Mouse (Mus musculus): ENCODE results near the gene Tomm22. TPM values are rescaled to one million over a fixed set of nuclear protein-coding genes. Genes with fewer than 3 reads are reported as not detected.
A peak's percentile ranks its signal among the peaks of the same experiment; 100 is the strongest.

Gene Tomm22
- 250 and 258 TPM in 2 replicates for polyA plus RNA-seq (2016; fragmentation: Nextera tagmentation; extraction: Ambion mirVana)

DNA sequence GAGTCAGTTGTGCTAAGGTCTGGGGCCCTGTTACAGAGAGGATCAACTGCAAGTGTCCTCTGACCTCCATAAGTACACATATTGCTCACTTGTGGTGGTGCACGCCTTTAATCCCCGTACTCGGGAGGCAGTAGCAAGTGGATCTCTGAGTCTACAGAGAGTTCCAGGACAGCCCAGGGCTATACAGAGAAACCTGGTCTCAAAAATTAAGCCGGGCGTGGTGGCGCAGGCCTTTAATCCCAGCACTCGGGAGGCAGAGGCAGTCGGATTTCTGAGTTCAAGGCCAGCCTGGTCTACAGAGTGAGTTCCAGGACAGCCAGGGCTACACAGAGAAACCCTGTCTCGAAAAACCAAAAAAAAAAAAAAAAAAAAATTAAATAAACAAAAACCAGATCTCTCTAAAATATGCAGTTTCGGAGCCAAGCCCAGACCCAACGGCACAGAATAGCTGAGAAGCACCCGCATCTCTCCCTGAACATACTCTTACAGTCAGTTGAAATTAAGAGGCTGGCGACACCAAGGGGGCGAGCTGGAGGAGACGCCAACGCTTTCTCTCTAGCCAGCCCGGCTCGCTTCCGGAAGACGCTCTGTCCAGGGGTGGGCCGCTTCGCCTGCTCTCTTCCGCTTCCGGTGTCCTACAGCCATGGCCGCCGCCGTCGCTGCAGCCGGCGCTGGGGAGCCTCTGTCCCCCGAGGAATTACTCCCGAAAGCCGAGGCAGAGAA, at the start of gene Tomm22:
Gene Tomm22 (plus strand): TSS at position 613 of the 723 bp plus-strand sequence.
- H3K27me3 ChIP-seq (replicated peaks; ENCODE audit: low read depth, poor library complexity, severe bottlenecking): no peaks in the 10 kb centered on the region
- 20% methylated on average over 33 of the region's 33 CpGs for WGBS
- peak within 1 kb of the TSS; percentile 89 for H3K27ac ChIP-seq (replicated peaks)
- peak; percentile 93 for DNase-seq (ENCODE audit: low spot score)
- no peaks in the 10 kb centered on the region for H3K9me3 ChIP-seq
- peaks cover 6% of the 10 kb centered on the region for H3K4me1 ChIP-seq
- H3K36me3 ChIP-seq (replicated peaks): peaks cover 66% of the 10 kb centered on the region
- H3K4me3 ChIP-seq: peak within 1 kb of the TSS; percentile 90

DNA sequence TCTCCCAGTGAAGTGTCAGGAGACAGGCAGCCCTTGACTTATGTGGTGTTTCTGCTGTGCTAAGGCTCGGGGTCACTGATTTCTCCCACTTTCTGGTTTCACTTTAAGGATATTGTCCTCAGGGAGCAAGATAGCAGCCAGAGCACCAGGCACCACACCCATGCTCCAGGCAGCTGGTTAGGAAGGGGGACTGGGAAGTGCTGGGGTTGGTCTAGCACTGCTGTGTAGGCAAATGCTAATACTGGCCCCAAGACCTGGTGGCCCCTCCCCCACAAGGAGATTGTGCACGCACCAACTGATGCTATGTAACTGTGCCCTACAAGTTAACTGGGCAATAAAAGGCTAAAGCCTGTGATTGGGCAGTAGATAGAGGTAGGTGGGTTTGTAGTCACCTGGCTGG, 40.2 kb upstream of the Tomm22 start:
- Histone ChIP-seq H3K27ac (replicated peaks) (no peak overlapping the region), H3K4me1 (no peaks in the 10 kb centered on the region), H3K27me3 (replicated peaks; ENCODE audit: low read depth, poor library complexity, severe bottlenecking) (no peaks in the 10 kb centered on the region), H3K36me3 (replicated peaks) (peaks cover 79% of the 10 kb centered on the region), H3K4me3 (no peak overlapping the region), H3K9me3 (peaks cover 6% of the 10 kb centered on the region; the same call in 1 of the 2 replicates)
- WGBS: 74% methylated on average over 2 of the region's 2 CpGs
- DNase-seq (ENCODE audit: low spot score): no peak

DNA sequence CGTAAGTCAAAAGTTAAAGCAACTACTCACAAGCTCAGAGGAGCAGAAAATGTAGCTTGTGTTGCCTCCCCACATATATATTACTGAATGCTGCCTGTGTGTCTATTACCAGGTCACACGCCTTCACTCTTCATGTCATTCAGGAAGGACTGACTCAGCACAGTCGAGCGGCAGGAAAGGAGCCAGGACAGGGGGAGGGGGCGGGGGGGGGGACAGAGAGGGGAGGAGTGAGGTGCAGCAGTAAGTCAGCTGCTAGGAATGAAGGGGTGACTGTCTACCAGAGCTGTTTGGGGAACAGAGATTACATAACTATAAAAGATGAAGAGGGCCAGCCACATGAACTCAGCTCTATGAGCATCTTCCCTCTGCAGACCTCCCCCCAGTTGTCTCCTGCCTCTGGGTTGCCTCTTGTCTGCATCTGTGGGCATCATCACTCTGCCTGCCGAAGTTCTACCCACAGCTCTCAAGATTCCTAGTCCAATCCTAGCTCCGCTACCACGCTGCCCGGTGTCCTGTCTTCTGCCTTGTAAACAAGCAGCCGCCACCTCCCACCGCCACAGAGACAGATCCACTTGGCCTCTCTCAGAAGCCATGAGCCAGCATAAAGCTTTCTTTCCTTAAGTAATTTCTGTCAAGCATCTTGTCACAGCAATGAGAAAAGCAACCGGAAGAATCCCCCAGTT, 29.4 kb upstream of the Tomm22 start:
- no peak overlapping the region for H3K4me3 ChIP-seq
- H3K27ac ChIP-seq (replicated peaks): no peak overlapping the region
- H3K4me1 ChIP-seq: no peaks in the 10 kb centered on the region
- DNase-seq (ENCODE audit: low spot score): no peak
- H3K27me3 ChIP-seq (replicated peaks; ENCODE audit: low read depth, poor library complexity, severe bottlenecking): no peaks in the 10 kb centered on the region
- H3K36me3 ChIP-seq (replicated peaks): peaks cover 49% of the 10 kb centered on the region
- H3K9me3 ChIP-seq: no peaks in the 10 kb centered on the region
- 78% methylated on average over 12 of the region's 12 CpGs for WGBS

DNA sequence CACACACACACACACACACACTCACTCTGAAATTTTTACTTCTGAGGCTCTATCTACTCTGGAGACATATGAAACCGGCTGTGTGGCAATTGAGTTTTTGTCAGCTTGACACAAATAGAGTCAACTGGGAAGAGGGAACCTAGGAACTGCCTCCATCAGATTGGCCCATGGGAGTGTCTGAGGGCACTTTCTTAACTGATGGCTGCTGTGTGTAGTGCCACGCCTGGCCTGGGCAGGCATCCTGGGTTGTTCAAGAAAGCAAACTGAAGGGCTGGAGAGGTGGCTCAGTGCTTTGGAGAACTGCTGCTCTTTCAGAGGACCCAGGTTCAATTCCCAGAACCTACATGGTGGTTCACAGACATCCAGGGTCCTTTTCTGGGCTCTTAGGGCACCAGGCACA, 25.2 kb upstream of the Tomm22 start:
- Histone ChIP-seq H3K27ac (replicated peaks) (no peak overlapping the region), H3K4me3 (no peak overlapping the region), H3K36me3 (replicated peaks) (peaks cover 46% of the 10 kb centered on the region), H3K9me3 (no peaks in the 10 kb centered on the region), H3K27me3 (replicated peaks; ENCODE audit: low read depth, poor library complexity, severe bottlenecking) (no peaks in the 10 kb centered on the region), H3K4me1 (no peaks in the 10 kb centered on the region)
- no peak for DNase-seq (ENCODE audit: low spot score)
- WGBS: 82% methylated on average over 2 of the region's 2 CpGs

DNA sequence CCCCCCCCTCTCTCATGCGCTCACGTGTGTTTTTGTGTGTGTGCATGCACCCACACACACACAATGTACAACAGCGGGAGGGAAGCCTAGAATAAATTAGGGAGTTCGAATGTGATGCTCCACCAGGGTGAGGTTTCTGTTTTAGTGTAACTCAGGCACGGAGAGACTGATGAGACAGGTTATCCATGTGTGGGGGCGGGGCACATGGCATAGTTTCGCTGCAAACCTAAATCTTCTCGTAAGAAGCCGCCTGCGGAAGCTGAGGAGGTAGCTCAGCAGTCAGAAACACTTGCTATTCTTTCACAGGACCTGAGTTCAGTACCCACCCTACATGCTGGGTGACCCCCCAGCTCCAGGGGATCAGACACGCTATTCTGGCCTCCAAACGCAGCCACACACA, 22.5 kb upstream of the Tomm22 start:
- no peaks in the 10 kb centered on the region for H3K4me1 ChIP-seq
- no peaks in the 10 kb centered on the region for H3K27me3 ChIP-seq (replicated peaks; ENCODE audit: low read depth, poor library complexity, severe bottlenecking)
- peaks cover 31% of the 10 kb centered on the region for H3K36me3 ChIP-seq (replicated peaks)
- H3K4me3 ChIP-seq: no peak overlapping the region
- no peak for DNase-seq (ENCODE audit: low spot score)
- no peaks in the 10 kb centered on the region; the same call in 1 of the 2 replicates for H3K9me3 ChIP-seq
- 88% methylated on average over 12 of the region's 12 CpGs for WGBS
- H3K27ac ChIP-seq (replicated peaks): no peak overlapping the region

DNA sequence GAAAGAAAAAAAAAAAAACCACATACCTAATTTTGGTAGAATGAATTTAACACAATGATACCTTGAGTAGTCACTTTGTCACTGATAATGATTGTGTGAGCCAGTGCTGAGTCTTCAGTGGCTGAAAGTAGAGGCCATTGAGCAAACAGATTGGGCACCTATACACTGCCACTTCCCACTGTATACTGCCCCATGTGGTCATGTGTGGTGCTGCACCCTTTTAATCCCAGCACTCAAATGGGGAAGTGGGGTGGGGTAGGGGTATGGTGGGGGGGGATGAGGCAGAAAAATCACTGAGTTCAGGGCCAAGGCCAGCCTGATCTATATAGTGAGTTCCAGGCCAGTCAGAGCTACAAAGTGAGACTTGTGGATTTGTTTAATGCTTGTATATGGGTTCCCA, 20.1 kb upstream of the Tomm22 start:
- peak; percentile 53 for DNase-seq (ENCODE audit: low spot score)

DNA sequence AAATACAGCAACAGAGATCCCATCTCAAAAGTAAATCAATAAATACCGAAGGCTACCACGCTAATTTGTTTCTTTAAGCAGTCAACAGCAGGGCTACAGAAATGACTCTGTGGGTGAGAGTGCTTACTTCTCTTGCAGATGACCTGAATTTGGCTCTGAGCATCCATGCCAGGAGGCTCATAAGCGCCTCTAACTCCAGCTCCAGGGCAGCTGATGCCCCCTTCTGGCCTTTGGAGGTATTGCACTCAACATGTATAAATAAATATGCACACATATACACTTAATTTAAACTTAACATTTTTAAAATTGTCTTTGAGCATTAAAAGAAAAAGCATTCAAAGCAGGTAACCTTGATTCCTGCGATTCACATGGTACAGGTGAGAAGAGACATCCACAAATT, 19.2 kb upstream of the Tomm22 start:
- no peak for DNase-seq (ENCODE audit: low spot score)
- Histone ChIP-seq H3K9me3 (no peaks in the 10 kb centered on the region; the same call in 1 of the 2 replicates), H3K36me3 (replicated peaks) (peaks cover 27% of the 10 kb centered on the region)

More for the DNA sequence above, 20.1 kb upstream of the Tomm22 start:
- Histone ChIP-seq H3K27me3 (replicated peaks; ENCODE audit: low read depth, poor library complexity, severe bottlenecking) (no peaks in the 10 kb centered on the region), H3K36me3 (replicated peaks) (peaks cover 27% of the 10 kb centered on the region), H3K27ac (replicated peaks) (no peak overlapping the region), H3K4me1 (no peaks in the 10 kb centered on the region), H3K4me3 (no peak overlapping the region), H3K9me3 (no peaks in the 10 kb centered on the region; the same call in 1 of the 2 replicates)

DNA sequence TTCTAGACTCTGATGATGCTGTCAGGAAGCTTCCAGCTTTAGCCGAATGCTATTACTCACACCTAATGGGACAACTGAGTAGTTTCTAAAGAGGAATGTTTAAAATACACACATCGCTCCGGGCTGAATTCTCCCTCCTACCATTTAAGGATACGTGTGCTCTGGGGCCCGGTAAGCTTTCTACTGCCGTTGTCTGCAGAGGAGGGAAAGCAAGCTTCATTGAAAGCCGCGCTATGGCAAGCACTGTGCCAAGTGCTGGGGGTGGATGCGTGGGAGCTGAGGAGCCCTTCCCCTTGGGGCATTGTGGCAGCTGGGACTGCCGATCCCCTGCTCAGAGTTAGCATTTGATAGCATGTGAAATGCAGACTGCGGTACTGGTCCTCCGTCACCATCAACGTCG, 14.2 kb upstream of the Tomm22 start:
- Histone ChIP-seq H3K27me3 (replicated peaks; ENCODE audit: low read depth, poor library complexity, severe bottlenecking) (no peaks in the 10 kb centered on the region), H3K27ac (replicated peaks) (no peak overlapping the region), H3K4me3 (no peak overlapping the region), H3K9me3 (peaks cover 1% of the 10 kb centered on the region; the same call in 1 of the 2 replicates), H3K4me1 (peaks cover 11% of the 10 kb centered on the region), H3K36me3 (replicated peaks) (peaks cover 7% of the 10 kb centered on the region)
- 94% methylated on average over 14 of the region's 14 CpGs for WGBS
- no peak for DNase-seq (ENCODE audit: low spot score)

More for the DNA sequence above, 19.2 kb upstream of the Tomm22 start:
- H3K27ac ChIP-seq (replicated peaks): no peak overlapping the region
- no peaks in the 10 kb centered on the region for H3K27me3 ChIP-seq (replicated peaks; ENCODE audit: low read depth, poor library complexity, severe bottlenecking)
- no peaks in the 10 kb centered on the region for H3K4me1 ChIP-seq
- WGBS: 81% methylated on average over 4 of the region's 4 CpGs
- no peak overlapping the region for H3K4me3 ChIP-seq

DNA sequence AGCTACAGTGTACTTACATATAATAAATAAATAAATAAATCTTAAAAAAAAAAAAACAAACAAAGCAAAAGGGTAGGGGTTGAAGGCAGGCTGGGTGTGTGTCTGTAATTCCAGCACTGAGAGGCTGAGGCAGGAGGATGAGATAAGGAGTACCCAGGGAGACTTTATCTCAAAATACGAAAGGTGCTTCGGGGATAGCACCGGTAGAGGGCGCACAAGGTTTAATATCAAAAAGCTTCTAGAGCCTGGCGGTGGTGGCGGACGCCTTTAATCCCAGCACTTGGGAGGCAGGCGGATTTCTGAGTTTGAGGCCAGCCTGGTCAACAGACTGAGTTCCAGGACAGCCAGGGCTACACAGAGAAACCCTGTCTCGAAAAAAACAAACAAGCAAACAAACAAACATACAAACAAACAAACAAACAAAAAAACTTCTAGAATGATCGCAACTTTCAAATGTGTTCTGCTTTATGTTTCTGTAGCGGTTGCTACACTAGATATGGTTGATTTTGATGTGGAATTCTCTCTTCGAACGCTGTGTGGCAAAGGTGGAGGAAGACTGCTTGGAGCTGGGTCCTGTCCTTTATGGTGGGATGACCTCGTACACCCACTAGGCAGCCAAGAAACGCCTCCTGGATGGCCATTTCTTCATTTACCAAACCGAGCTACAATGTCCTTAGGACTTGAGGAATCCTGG, 12.7 kb upstream of the Tomm22 start:
- peak; percentile 85 for DNase-seq (ENCODE audit: low spot score)
- no peaks in the 10 kb centered on the region for H3K27me3 ChIP-seq (replicated peaks; ENCODE audit: low read depth, poor library complexity, severe bottlenecking)
- H3K27ac ChIP-seq (replicated peaks): peak overlapping the region; percentile 94
- 4% methylated on average over 16 of the region's 16 CpGs for WGBS
- H3K9me3 ChIP-seq: 0 out of 2 replicates have a peak, but pooled peaks cover 6% of the 10 kb centered on the region
- H3K36me3 ChIP-seq (replicated peaks): peaks cover 22% of the 10 kb centered on the region
- peaks cover 11% of the 10 kb centered on the region for H3K4me1 ChIP-seq
- peak overlapping the region; percentile 82 for H3K4me3 ChIP-seq

DNA sequence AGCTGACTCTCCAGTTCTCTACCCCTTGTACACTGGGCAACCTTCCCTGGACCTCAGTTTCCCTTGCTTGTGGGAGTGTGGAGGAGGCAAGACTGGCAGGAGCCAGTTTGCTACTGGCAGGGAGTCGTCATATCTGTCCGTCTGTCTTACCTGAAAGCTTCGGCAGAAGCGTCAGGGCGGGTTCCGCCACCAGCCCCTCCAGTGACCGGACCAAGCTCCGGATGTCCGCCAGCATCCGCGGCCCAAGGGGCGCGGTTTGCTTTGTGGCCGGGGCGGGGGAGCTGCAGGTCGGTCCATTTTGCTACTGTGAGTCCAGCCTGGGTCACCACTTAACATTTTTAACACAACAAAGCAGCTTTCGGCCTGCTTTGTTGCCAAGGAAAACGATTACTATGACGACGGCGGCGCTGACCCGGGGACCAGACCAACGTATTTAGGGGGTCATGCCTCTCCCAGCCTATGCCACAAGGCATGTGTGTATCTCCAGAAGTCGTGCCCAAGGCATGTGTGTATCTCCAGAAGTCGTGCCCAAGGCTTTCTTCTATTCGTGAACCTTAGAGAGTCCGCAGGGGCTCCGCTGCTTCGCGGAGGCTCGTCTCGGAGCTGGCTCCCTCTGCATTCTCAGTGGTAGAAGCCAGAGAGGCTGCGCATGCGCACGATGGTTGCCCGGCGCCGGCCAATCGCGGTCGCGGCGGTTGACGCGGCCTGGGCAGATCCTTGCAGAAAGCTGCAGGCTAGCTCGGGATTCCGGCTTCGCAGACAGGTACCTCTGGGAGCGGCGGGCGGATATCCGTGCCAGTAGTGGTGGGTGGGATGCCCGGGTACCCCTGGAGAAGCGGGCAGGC, 11.9 kb upstream of the Tomm22 start, which contains the start of the genes Fam227a and Cby1:
Gene Fam227a (minus strand): TSS at position 426 of the 845 bp plus-strand sequence.
Gene Cby1 (plus strand): TSS at position 669 of the 845 bp plus-strand sequence.
- peak; percentile 97 for DNase-seq (ENCODE audit: low spot score)
- WGBS: under 1% methylated on average over 55 of the region's 55 CpGs

DNA sequence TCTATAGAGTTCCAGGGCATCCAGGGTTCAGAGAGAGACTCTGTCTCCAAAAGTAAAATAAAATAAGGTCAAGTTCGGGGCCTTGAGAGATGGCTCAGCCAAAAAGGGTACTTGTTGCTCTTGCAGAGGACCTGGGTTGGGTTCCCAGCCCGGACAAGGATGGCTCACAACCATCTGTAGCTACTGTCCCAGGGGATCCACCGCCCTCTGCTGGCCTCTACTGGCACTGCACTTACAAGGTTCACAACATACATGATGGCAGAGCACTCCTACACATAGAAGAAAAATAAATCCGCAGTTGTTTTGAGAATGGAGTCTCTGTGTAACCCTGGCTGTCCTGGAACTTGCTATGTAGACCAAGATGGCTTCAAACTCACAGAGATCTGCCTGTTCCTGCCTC, 8.8 kb upstream of the Tomm22 start:
- 70% methylated on average over 4 of the region's 4 CpGs for WGBS
- peak; percentile 55 for DNase-seq (ENCODE audit: low spot score)
- peaks cover 50% of the 10 kb centered on the region for H3K36me3 ChIP-seq (replicated peaks)

More for the DNA sequence above, 11.9 kb upstream of the Tomm22 start, which contains the start of the genes Fam227a and Cby1:
- H3K4me1 ChIP-seq: peaks cover 11% of the 10 kb centered on the region
- 0 out of 2 replicates have a peak, but pooled peaks cover 6% of the 10 kb centered on the region for H3K9me3 ChIP-seq
- H3K27me3 ChIP-seq (replicated peaks; ENCODE audit: low read depth, poor library complexity, severe bottlenecking): no peaks in the 10 kb centered on the region
- H3K27ac ChIP-seq (replicated peaks): peak within 1 kb of the TSS; percentile 94
- H3K36me3 ChIP-seq (replicated peaks): peaks cover 29% of the 10 kb centered on the region
- peak within 1 kb of the TSS; percentile 82 for H3K4me3 ChIP-seq

More for the DNA sequence above, 8.8 kb upstream of the Tomm22 start:
- no peaks in the 10 kb centered on the region for H3K27me3 ChIP-seq (replicated peaks; ENCODE audit: low read depth, poor library complexity, severe bottlenecking)
- no peak overlapping the region for H3K27ac ChIP-seq (replicated peaks)
- H3K9me3 ChIP-seq: 0 out of 2 replicates have a peak, but pooled peaks cover 6% of the 10 kb centered on the region
- H3K4me1 ChIP-seq: peaks cover 11% of the 10 kb centered on the region
- no peak overlapping the region for H3K4me3 ChIP-seq
